Mouse (Mus musculus) G1E (cell line): ENCODE measurements around the gene 1700067K01Rik.

Source experiments
- CTCF ChIP-seq: IDR thresholded peaks from 2 replicates; pipeline ENCODE4 v1.5.1; 2012; ENCODE audit warnings: low read depth, low read length, inconsistent platforms, mixed read lengths
- GATA1 ChIP-seq: IDR thresholded peaks from 2 replicates; pipeline ENCODE4 v1.6.1; 2012; ENCODE audit warnings: borderline replicate concordance, low read length, inconsistent platforms, mixed read lengths
- POLR2AphosphoS5 ChIP-seq: IDR thresholded peaks from 2 replicates; pipeline ENCODE4 v1.6.1; 2012; ENCODE audit warnings: low read depth, low read length, inconsistent platforms; ENCODE audit not compliant: insufficient replicate concordance

DNA sequence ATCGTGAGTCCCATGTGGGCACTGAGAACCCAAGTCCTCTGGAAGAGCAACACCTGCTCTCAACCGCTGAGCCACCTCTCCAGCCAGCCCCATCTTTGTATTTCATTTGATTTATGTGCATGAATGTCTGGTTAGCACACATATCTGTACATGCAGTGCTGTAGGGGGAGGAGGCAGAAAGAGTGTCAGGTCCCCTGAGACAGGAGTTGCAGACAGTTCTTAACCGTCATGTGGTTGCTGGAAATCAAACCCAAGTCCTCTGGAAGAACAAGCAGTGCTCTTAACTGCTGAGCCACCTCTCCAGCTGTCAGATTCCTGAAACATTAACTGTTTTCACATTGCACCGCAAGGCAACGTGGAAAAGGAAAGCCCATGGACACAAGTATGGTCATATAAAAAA is 46.9 kb downstream of the 1700067K01Rik start:
- TF ChIP-seq CTCF, result no peak
- TF ChIP-seq POLR2AphosphoS5, result no peak
- no peak for TF ChIP-seq GATA1
